8 mouse cellular contexts compared by ENCODE assay signal in genomic region chr15:77332272-77332991, GRCm38 (mm10). TPM values are rescaled to one million over a fixed set of nuclear protein-coding genes. Genes with fewer than 3 reads are reported as not detected.
DNase-seq lines count a peak whose midpoint lies in the region; ATAC-seq and TF ChIP-seq lines count a peak whose summit lies in the region.

No protein-coding gene starts in this region.

- peak; percentile 94 for ATAC-seq in frontal cortex, adult (ENCODE audit: low TSS enrichment)
- no peak for ATAC-seq in hindbrain, embryonic 12.5 days (ENCODE audit: low FRiP score)

- H3K4me2 ChIP-seq in hindbrain, embryonic 12.5 days (replicated peaks), result no peak overlapping the region

- in situ Hi-C loops in ES-E14 (cut with MboI; ENCODE audit: low sequenced_read_pairs in 2 of 2, unreplicated experiment in 2 of 2), result no loop called here

- no peaks in the 10 kb centered on the region for H3K36me3 ChIP-seq in ES-E14 (ENCODE audit: control insufficient read depth, insufficient read depth, low read length, poor library complexity, severe bottlenecking)
- H3K36me3 ChIP-seq in hindbrain, embryonic 12.5 days, result no peaks in the 10 kb centered on the region

- H3K9ac ChIP-seq in ES-E14 (ENCODE audit: insufficient read depth, low read depth, low read length, poor library complexity, severe bottlenecking), result no peak overlapping the region
- H3K9ac ChIP-seq in hindbrain, embryonic 12.5 days, result no peak overlapping the region

- H3K9me3 ChIP-seq in ES-E14 (ENCODE audit: control insufficient read depth, insufficient read depth, low read depth, low read length), result no peaks in the 10 kb centered on the region
- H3K9me3 ChIP-seq in hindbrain, embryonic 12.5 days (replicated peaks), result no peaks in the 10 kb centered on the region

- 69% methylated on average over 7 of the region's 7 CpGs for WGBS in hindbrain, embryonic 12.5 days

- DNase-seq in gastrocnemius, postnatal 10 days, result peak; percentile 49
- no peak for DNase-seq in gastrocnemius, adult 18-20 months (ENCODE audit: low spot score)
- DNase-seq in ES-E14 (ENCODE audit: low read depth, low spot score), result no peak
- peak; percentile 74 to 84 for DNase-seq in left cerebral cortex, postnatal 14 days (ENCODE audit: low spot score in 2 of 2)
- no peak for DNase-seq in spleen, postnatal 10 days (ENCODE audit: low spot score in 2 of 2)
- no peak for DNase-seq in cerebellum, adult 11-12 months

- no peak overlapping the region for H3K27ac ChIP-seq in ES-E14 (ENCODE audit: insufficient read depth, low read depth, low read length, poor library complexity, severe bottlenecking)
- no peak overlapping the region for H3K27ac ChIP-seq in hindbrain, embryonic 12.5 days

- H3K4me1 ChIP-seq in ES-E14 (ENCODE audit: control insufficient read depth in 2 of 2, insufficient read depth in 2 of 2, low read length in 2 of 2, poor library complexity in 1 of 2), result peaks cover 8 to 10% of the 10 kb centered on the region in 2 experiments; a peak in 2 of 4 replicates
- H3K4me1 ChIP-seq in hindbrain, embryonic 12.5 days, result peaks cover 14% of the 10 kb centered on the region

- no peak overlapping the region for H3K4me3 ChIP-seq in ES-E14 (ENCODE audit: insufficient read depth in 1 of 2, low read depth in 1 of 2, low read length in 2 of 2, poor library complexity in 1 of 2, severe bottlenecking in 1 of 2)
- no peak overlapping the region for H3K4me3 ChIP-seq in hindbrain, embryonic 12.5 days

- H3K27me3 ChIP-seq in hindbrain, embryonic 12.5 days, result no peaks in the 10 kb centered on the region

- intact Hi-C loops in left cerebral cortex, postnatal 14 days (cut with DNase I), result no loop called here

TF ChIP-seq in ES-E14, 5 proteins besides CTCF, POLR2A, EP300 and RAD21:
- TF ChIP-seq ZNF384 (IDR thresholded peaks at IDR 0.05; ENCODE audit: low read depth, low read length) (peak; percentile 19; the same call in 1 of the 2 replicates), ZC3H11A (IDR thresholded peaks at IDR 0.05; ENCODE audit: borderline replicate concordance, low read depth, low read length) (no peak)

RNA-seq across cellular contexts. Expression of gene Rbfox2, which starts 25.6 kb away (rescaled TPM):
- total RNA-seq in gastrocnemius, postnatal 10 days (2021), result 100 to 1,000 TPM; 219 to 240 TPM
- total RNA-seq in gastrocnemius, adult 18-20 months (2021), result 10 to 100 TPM; 55.1 to 60.4 TPM
- 55.3 and 56.4 TPM in 2 replicates for total RNA-seq in ES-E14 (2012; rRNA removed)
- 100 to 1,000 TPM; 237 to 248 TPM for total RNA-seq in left cerebral cortex, postnatal 14 days (2021)
- polyA plus RNA-seq in hindbrain, embryonic 12.5 days (2016; fragmentation: Nextera tagmentation; extraction: Ambion mirVana), result 156 and 166 TPM in 2 replicates

Comparison
In these comparisons a context has a peak if more than half of its experiments do, and no peak if none do; other contexts are left out.
1. DNase-seq: peak in gastrocnemius, postnatal 10 days (single experiment) and left cerebral cortex, postnatal 14 days (2 of 2); none in gastrocnemius, adult 18-20 months (single experiment), ES-E14 (single experiment), spleen, postnatal 10 days (0 of 2) and cerebellum, adult 11-12 months (single experiment).